Comparison of ENCODE assay signal across 24 mouse cellular contexts in genomic region chr8:69867696-69868326, GRCm38 (mm10). TPM values are rescaled to one million over a fixed set of nuclear protein-coding genes. Genes with fewer than 3 reads are reported as not detected.
DNase-seq lines count a peak whose midpoint lies in the region; ATAC-seq and TF ChIP-seq lines count a peak whose summit lies in the region.
"Had no signal": no experiment of that assay in that cellular context is flagged by ENCODE, and none has a peak within 500 bp of the region (broad histone marks: within the 10 kb centered on the region; RNA-seq: fewer than 3 reads in every experiment).

No protein-coding gene starts in this region.

- H3K27ac ChIP-seq in intestine, postnatal 0 days (ENCODE audit: low read depth, low read length): no peak overlapping the region
- no peak overlapping the region for H3K27ac ChIP-seq in intestine, embryonic 16.5 days (ENCODE audit: low read length)
- H3K27ac ChIP-seq: embryonic facial prominence, embryonic 15.5 days; forebrain, embryonic 10.5 days; heart, embryonic 10.5 days; hindbrain, embryonic 10.5 days; lung, embryonic 15.5 days; stomach, embryonic 15.5 days had no signal

- TF ChIP-seq CTCF in intestine, postnatal 0 days (IDR thresholded peaks at IDR 0.05; ENCODE audit: low read depth): no peak
- no peak for TF ChIP-seq CTCF in lung, adult 2 months (IDR thresholded peaks at IDR 0.05; ENCODE audit: insufficient read depth, low read length)

- peak; percentile 49 for DNase-seq in adrenal gland, adult 2 months
- no peak for DNase-seq in adrenal gland, adult 8-10 months
- peak; percentile 43 for DNase-seq in lung, postnatal 10 days
- no peak for DNase-seq in lung, adult 2 months
- no peak for DNase-seq in left cerebral cortex, adult 11 months (ENCODE audit: low spot score)
- DNase-seq in ovary, postnatal 36 days (ENCODE audit: low spot score): no peak
- DNase-seq: cerebellum, postnatal 10 days; embryo, embryonic 11 days; gastrocnemius, postnatal 14 days; kidney, postnatal 10 days; liver; right cerebral cortex, adult 18-20 months; spleen, adult 18-20 months had no signal

- 76% methylated on average over 5 of the region's 5 CpGs for WGBS in intestine, postnatal 0 days
- 81% methylated on average over 5 of the region's 5 CpGs for WGBS in intestine, embryonic 16.5 days
- WGBS in lung, adult 2 months: 66% methylated on average over 5 of the region's 5 CpGs

- TF ChIP-seq POLR2A in lung, adult 2 months (IDR thresholded peaks at IDR 0.05; ENCODE audit: borderline replicate concordance, extremely low read depth, low read depth, low read length): no peak

- no peak overlapping the region; the same call in 1 of the 2 replicates for H3K9ac ChIP-seq in intestine, postnatal 0 days (ENCODE audit: low read depth, low read length)
- no peak overlapping the region for H3K9ac ChIP-seq in intestine, embryonic 16.5 days (ENCODE audit: low read depth, low read length)
- H3K9ac ChIP-seq: embryonic facial prominence, embryonic 15.5 days; lung, embryonic 15.5 days; stomach, embryonic 15.5 days had no signal

- 0 out of 2 replicates have a peak, but pooled peaks have one; percentile 34 for ATAC-seq in intestine, postnatal 0 days
- ATAC-seq in intestine, embryonic 16.5 days: no peak
- ATAC-seq: midbrain, embryonic 16.5 days had no signal

- no peaks in the 10 kb centered on the region for H3K36me3 ChIP-seq in intestine, postnatal 0 days (ENCODE audit: control insufficient read depth, insufficient read depth)
- no peaks in the 10 kb centered on the region for H3K36me3 ChIP-seq in intestine, embryonic 16.5 days (ENCODE audit: control insufficient read depth, insufficient read depth, low read length)
- H3K36me3 ChIP-seq: embryonic facial prominence, embryonic 15.5 days; heart, embryonic 10.5 days; lung, embryonic 15.5 days; stomach, embryonic 15.5 days had no signal

- H3K9me3 ChIP-seq in intestine, postnatal 0 days (ENCODE audit: control insufficient read depth): no peaks in the 10 kb centered on the region
- H3K9me3 ChIP-seq in intestine, embryonic 16.5 days (ENCODE audit: control insufficient read depth, low read length): no peaks in the 10 kb centered on the region
- H3K9me3 ChIP-seq: embryonic facial prominence, embryonic 15.5 days; forebrain, embryonic 10.5 days; heart, embryonic 10.5 days; hindbrain, embryonic 10.5 days; lung, embryonic 15.5 days; megakaryocyte, embryonic 14.5 days; stomach, embryonic 15.5 days had no signal

- H3K27me3 ChIP-seq in intestine, postnatal 0 days (replicated peaks; ENCODE audit: control insufficient read depth, insufficient read depth, low read length): no peaks in the 10 kb centered on the region
- no peaks in the 10 kb centered on the region for H3K27me3 ChIP-seq in intestine, embryonic 16.5 days (replicated peaks; ENCODE audit: control insufficient read depth, insufficient read depth, low read length)
- H3K27me3 ChIP-seq: CH12.LX; embryonic facial prominence, embryonic 15.5 days; lung, embryonic 15.5 days; stomach, embryonic 15.5 days had no signal

- no peak overlapping the region for H3K4me3 ChIP-seq in intestine, postnatal 0 days (ENCODE audit: low read depth, low read length)
- no peak overlapping the region for H3K4me3 ChIP-seq in intestine, embryonic 16.5 days (ENCODE audit: low read length)
- no peak overlapping the region for H3K4me3 ChIP-seq in lung, adult 2 months (replicated peaks; ENCODE audit: extremely low read depth, low read depth, low read length)
- H3K4me3 ChIP-seq: embryonic facial prominence, embryonic 15.5 days; forebrain, embryonic 10.5 days; heart, embryonic 10.5 days; hindbrain, embryonic 10.5 days; lung, embryonic 15.5 days; megakaryocyte, embryonic 14.5 days; stomach, embryonic 15.5 days had no signal

- no peak overlapping the region for H3K4me2 ChIP-seq in intestine, postnatal 0 days (replicated peaks; ENCODE audit: low read depth)
- H3K4me2 ChIP-seq in intestine, embryonic 16.5 days (ENCODE audit: low read depth, low read length): no peak overlapping the region
- H3K4me2 ChIP-seq: embryonic facial prominence, embryonic 15.5 days; lung, embryonic 15.5 days; stomach, embryonic 15.5 days had no signal

- no peaks in the 10 kb centered on the region for H3K4me1 ChIP-seq in intestine, postnatal 0 days (replicated peaks; ENCODE audit: control insufficient read depth, insufficient read depth, low read length)
- no peaks in the 10 kb centered on the region for H3K4me1 ChIP-seq in intestine, embryonic 16.5 days (ENCODE audit: control insufficient read depth, insufficient read depth, low read length)
- H3K4me1 ChIP-seq in lung, adult 2 months (ENCODE audit: control insufficient read depth, insufficient read depth, low read length): no peaks in the 10 kb centered on the region
- H3K4me1 ChIP-seq: embryonic facial prominence, embryonic 15.5 days; forebrain, embryonic 10.5 days; hindbrain, embryonic 10.5 days; lung, embryonic 15.5 days; stomach, embryonic 15.5 days had no signal

RNA-seq across cellular contexts. Expression of gene Cilp2, which starts 19.7 kb away (rescaled TPM):
- total RNA-seq in adrenal gland, adult 2 months (2021): under 1 TPM; 0.07 to 0.09 TPM
- 0.39 and 1.1 TPM in 2 replicates for polyA plus RNA-seq in adrenal gland, adult 2 months (2012; rRNA removed)
- under 1 TPM in 2 of 4 experiments, not detected in 2; 0.06 to 0.08 TPM for total RNA-seq in adrenal gland, adult 8-10 months (2022)
- polyA plus RNA-seq in intestine, postnatal 0 days (2015; fragmentation: Nextera tagmentation; extraction: Ambion mirVana): 0.22 and 0.25 TPM in 2 replicates
- 0.51 and 0.53 TPM in 2 replicates for polyA plus RNA-seq in intestine, embryonic 16.5 days (2015; fragmentation: Nextera tagmentation; extraction: Ambion mirVana)
- 3.1 TPM in 2 replicates for polyA plus RNA-seq in lung, adult 2 months (2012; rRNA removed)

RNA-seq across cellular contexts. Expression of gene Tssk6, which starts 34.2 kb away (rescaled TPM):
- total RNA-seq in adrenal gland, adult 2 months (2021): under 1 TPM; 0.35 to 0.66 TPM
- 1.3 and 2.0 TPM in 2 replicates for polyA plus RNA-seq in adrenal gland, adult 2 months (2012; rRNA removed)
- total RNA-seq in adrenal gland, adult 8-10 months (2022): under 1 TPM; 0.34 to 0.59 (median 0.38) TPM
- 1.2 and 2.3 TPM in 2 replicates for polyA plus RNA-seq in intestine, postnatal 0 days (2015; fragmentation: Nextera tagmentation; extraction: Ambion mirVana)
- polyA plus RNA-seq in intestine, embryonic 16.5 days (2015; fragmentation: Nextera tagmentation; extraction: Ambion mirVana): 2.8 TPM in 2 replicates
- polyA plus RNA-seq in lung, adult 2 months (2012; rRNA removed): 0.70 and 1.0 TPM in 2 replicates

RNA-seq across cellular contexts. Expression of gene Ndufa13, which starts 34.5 kb away (rescaled TPM):
- total RNA-seq in adrenal gland, adult 2 months (2021): 100 to 1,000 TPM; 160 to 215 TPM
- 83.3 and 99.4 TPM in 2 replicates for polyA plus RNA-seq in adrenal gland, adult 2 months (2012; rRNA removed)
- total RNA-seq in adrenal gland, adult 8-10 months (2022): 100 to 1,000 TPM; 102 to 174 (median 123) TPM
- 310 and 317 TPM in 2 replicates for polyA plus RNA-seq in intestine, postnatal 0 days (2015; fragmentation: Nextera tagmentation; extraction: Ambion mirVana)
- 233 and 243 TPM in 2 replicates for polyA plus RNA-seq in intestine, embryonic 16.5 days (2015; fragmentation: Nextera tagmentation; extraction: Ambion mirVana)
- polyA plus RNA-seq in lung, adult 2 months (2012; rRNA removed): 96.8 and 103 TPM in 2 replicates

RNA-seq across cellular contexts. Expression of gene Yjefn3, which starts 34.7 kb away (rescaled TPM):
- total RNA-seq in adrenal gland, adult 2 months (2021): 1 to 10 TPM; 1.9 to 4.2 TPM
- 6.6 and 10.8 TPM in 2 replicates for polyA plus RNA-seq in adrenal gland, adult 2 months (2012; rRNA removed)
- total RNA-seq in adrenal gland, adult 8-10 months (2022): 1 to 10 TPM in 1 of 4 experiments, under 1 TPM in 1, not detected in 2; 0.38 to 1.3 TPM
- polyA plus RNA-seq in intestine, postnatal 0 days (2015; fragmentation: Nextera tagmentation; extraction: Ambion mirVana): 2.1 and 2.2 TPM in 2 replicates
- 3.2 and 3.8 TPM in 2 replicates for polyA plus RNA-seq in intestine, embryonic 16.5 days (2015; fragmentation: Nextera tagmentation; extraction: Ambion mirVana)
- 3.5 and 5.3 TPM in 2 replicates for polyA plus RNA-seq in lung, adult 2 months (2012; rRNA removed)

RNA-seq across cellular contexts. Expression of gene Pbx4, which starts 35.5 kb away (rescaled TPM):
- under 1 TPM; 0.38 to 0.69 TPM for total RNA-seq in adrenal gland, adult 2 months (2021)
- 5.5 and 5.8 TPM in 2 replicates for polyA plus RNA-seq in adrenal gland, adult 2 months (2012; rRNA removed)
- 1 to 10 TPM; 1.7 to 3.7 (median 2.7) TPM for total RNA-seq in adrenal gland, adult 8-10 months (2022)
- 2.7 and 4.7 TPM in 2 replicates for polyA plus RNA-seq in intestine, postnatal 0 days (2015; fragmentation: Nextera tagmentation; extraction: Ambion mirVana)
- 2.7 and 2.9 TPM in 2 replicates for polyA plus RNA-seq in intestine, embryonic 16.5 days (2015; fragmentation: Nextera tagmentation; extraction: Ambion mirVana)
- polyA plus RNA-seq in lung, adult 2 months (2012; rRNA removed): 4.2 and 5.5 TPM in 2 replicates

Comparison
In these comparisons a context has a peak if more than half of its experiments do, and no peak if none do; other contexts are left out.
1. DNase-seq: peak in adrenal gland, adult 2 months (single experiment) and lung, postnatal 10 days (single experiment); none in adrenal gland, adult 8-10 months (single experiment), lung, adult 2 months (single experiment), left cerebral cortex, adult 11 months (single experiment) and ovary, postnatal 36 days (single experiment).